Mouse (Mus musculus): Measurements from ENCODE around the gene Ntrk1. TPM values are rescaled to one million over a fixed set of nuclear protein-coding genes. Genes with fewer than 3 reads are reported as not detected.
"Not testable (repeated sequence)": the region's sequence is repeated elsewhere in the genome, so short reads cannot be mapped to it uniquely, and the experiment has no call there.

Ntrk1 gene
- 0.40 TPM in 1 of 2 replicates, not detected in the other for polyA plus RNA-seq (2012; rRNA removed)

- TF ChIP-seq POLR2A (IDR thresholded peaks at IDR 0.05; ENCODE audit: extremely low read depth, insufficient read depth, low read length) (no peak), CTCF (IDR thresholded peaks at IDR 0.05; ENCODE audit: extremely low read depth, insufficient read depth, low read length) (no peak)
- no peak within 1 kb of the TSS for H3K4me3 ChIP-seq (ENCODE audit: insufficient read depth, low read length)
- no peaks in the 10 kb centered on the region for H3K4me1 ChIP-seq (ENCODE audit: control insufficient read depth, insufficient read depth, low read length)
These were observed at the start of gene Ntrk1 for GRCm38 (mm10) chr3:87794922-87795325. TSS of gene Ntrk1 (minus strand) at chr3:87795162.

GRCm38 (mm10) chr3:87840858-87841257, 45.9 kb upstream of the Ntrk1 start:
- TF ChIP-seq CTCF (IDR thresholded peaks at IDR 0.05; ENCODE audit: extremely low read depth, insufficient read depth, low read length) = no peak
- TF ChIP-seq POLR2A (IDR thresholded peaks at IDR 0.05; ENCODE audit: extremely low read depth, insufficient read depth, low read length) = no peak
- Histone ChIP-seq H3K4me1 (ENCODE audit: control insufficient read depth, insufficient read depth, low read length) (no peaks in the 10 kb centered on the region), H3K4me3 (ENCODE audit: insufficient read depth, low read length) (no peak overlapping the region), H3K27ac (ENCODE audit: insufficient read depth, low read length) (no peak overlapping the region)

More at GRCm38 (mm10) chr3:87794922-87795325, at the start of gene Ntrk1:
- H3K27ac ChIP-seq (ENCODE audit: insufficient read depth, low read length) = no peak within 1 kb of the TSS

GRCm38 (mm10) chr3:87838622-87839021, 43.7 kb upstream of the Ntrk1 start:
- TF ChIP-seq CTCF (IDR thresholded peaks at IDR 0.05; ENCODE audit: extremely low read depth, insufficient read depth, low read length) = peak; percentile 90
- TF ChIP-seq POLR2A (IDR thresholded peaks at IDR 0.05; ENCODE audit: extremely low read depth, insufficient read depth, low read length) = no peak
- no peaks in the 10 kb centered on the region for H3K4me1 ChIP-seq (ENCODE audit: control insufficient read depth, insufficient read depth, low read length)
- H3K4me3 ChIP-seq (ENCODE audit: insufficient read depth, low read length) = no peak overlapping the region

GRCm38 (mm10) chr3:87833482-87833881, 38.5 kb upstream of the Ntrk1 start:
- Histone ChIP-seq H3K27ac (ENCODE audit: insufficient read depth, low read length) (no peak overlapping the region), H3K4me3 (ENCODE audit: insufficient read depth, low read length) (no peak overlapping the region), H3K4me1 (ENCODE audit: control insufficient read depth, insufficient read depth, low read length) (no peaks in the 10 kb centered on the region)
- TF ChIP-seq CTCF (IDR thresholded peaks at IDR 0.05; ENCODE audit: extremely low read depth, insufficient read depth, low read length) (no peak), POLR2A (IDR thresholded peaks at IDR 0.05; ENCODE audit: extremely low read depth, insufficient read depth, low read length) (no peak)

More at GRCm38 (mm10) chr3:87838622-87839021, 43.7 kb upstream of the Ntrk1 start:
- no peak overlapping the region for H3K27ac ChIP-seq (ENCODE audit: insufficient read depth, low read length)

GRCm38 (mm10) chr3:87832109-87832859, 37.3 kb upstream of the Ntrk1 start:
- no peak overlapping the region for H3K4me3 ChIP-seq (ENCODE audit: insufficient read depth, low read length)

GRCm38 (mm10) chr3:87829025-87829424, 34.1 kb upstream of the Ntrk1 start:
- no peak overlapping the region for H3K27ac ChIP-seq (ENCODE audit: insufficient read depth, low read length)
- no peak overlapping the region for H3K4me3 ChIP-seq (ENCODE audit: insufficient read depth, low read length)
- TF ChIP-seq CTCF (IDR thresholded peaks at IDR 0.05; ENCODE audit: extremely low read depth, insufficient read depth, low read length) = no peak
- no peak for TF ChIP-seq POLR2A (IDR thresholded peaks at IDR 0.05; ENCODE audit: extremely low read depth, insufficient read depth, low read length)
- no peaks in the 10 kb centered on the region for H3K4me1 ChIP-seq (ENCODE audit: control insufficient read depth, insufficient read depth, low read length)

More at GRCm38 (mm10) chr3:87832109-87832859, 37.3 kb upstream of the Ntrk1 start:
- Histone ChIP-seq H3K27ac (ENCODE audit: insufficient read depth, low read length) (no peak overlapping the region), H3K4me1 (ENCODE audit: control insufficient read depth, insufficient read depth, low read length) (no peaks in the 10 kb centered on the region)
- no peak for TF ChIP-seq POLR2A (IDR thresholded peaks at IDR 0.05; ENCODE audit: extremely low read depth, insufficient read depth, low read length)
- no peak for TF ChIP-seq CTCF (IDR thresholded peaks at IDR 0.05; ENCODE audit: extremely low read depth, insufficient read depth, low read length)

GRCm38 (mm10) chr3:87828435-87828834, 33.5 kb upstream of the Ntrk1 start:
- H3K27ac ChIP-seq (ENCODE audit: insufficient read depth, low read length) = no peak overlapping the region
- H3K4me1 ChIP-seq (ENCODE audit: control insufficient read depth, insufficient read depth, low read length) = no peaks in the 10 kb centered on the region
- no peak overlapping the region for H3K4me3 ChIP-seq (ENCODE audit: insufficient read depth, low read length)
- TF ChIP-seq POLR2A (IDR thresholded peaks at IDR 0.05; ENCODE audit: extremely low read depth, insufficient read depth, low read length) (no peak), CTCF (IDR thresholded peaks at IDR 0.05; ENCODE audit: extremely low read depth, insufficient read depth, low read length) (no peak)

- not testable (repeated sequence) for H3K4me1 ChIP-seq (ENCODE audit: control insufficient read depth, insufficient read depth, low read length); H3K4me3 ChIP-seq (ENCODE audit: insufficient read depth, low read length); H3K27ac ChIP-seq (ENCODE audit: insufficient read depth, low read length)
These were observed 29.2 kb upstream of the Ntrk1 start, which contains the start of gene Pear1 for GRCm38 (mm10) chr3:87824206-87824605. TSS of gene Pear1 (minus strand) at chr3:87824306.

GRCm38 (mm10) chr3:87818226-87818625, 23.3 kb upstream of the Ntrk1 start:
- Histone ChIP-seq H3K27ac (ENCODE audit: insufficient read depth, low read length) (no peak overlapping the region), H3K4me1 (ENCODE audit: control insufficient read depth, insufficient read depth, low read length) (no peaks in the 10 kb centered on the region), H3K4me3 (ENCODE audit: insufficient read depth, low read length) (no peak overlapping the region)
- TF ChIP-seq POLR2A (IDR thresholded peaks at IDR 0.05; ENCODE audit: extremely low read depth, insufficient read depth, low read length) (no peak), CTCF (IDR thresholded peaks at IDR 0.05; ENCODE audit: extremely low read depth, insufficient read depth, low read length) (no peak)

- TF ChIP-seq POLR2A (IDR thresholded peaks at IDR 0.05; ENCODE audit: extremely low read depth, insufficient read depth, low read length) (no peak), CTCF (IDR thresholded peaks at IDR 0.05; ENCODE audit: extremely low read depth, insufficient read depth, low read length) (peak; percentile 92)
- no peak overlapping the region for H3K4me3 ChIP-seq (ENCODE audit: insufficient read depth, low read length)
- H3K27ac ChIP-seq (ENCODE audit: insufficient read depth, low read length) = no peak overlapping the region
- H3K4me1 ChIP-seq (ENCODE audit: control insufficient read depth, insufficient read depth, low read length) = no peaks in the 10 kb centered on the region
These were observed 21.7 kb upstream of the Ntrk1 start for GRCm38 (mm10) chr3:87816646-87817093.
